Mouse (Mus musculus): ENCODE results near the gene Slc25a41. TPM values are rescaled to one million over a fixed set of nuclear protein-coding genes. Genes with fewer than 3 reads are reported as not detected.

Slc25a41 gene
- polyA plus RNA-seq (2011; ENCODE audit: insufficient read depth, insufficient read length, low replicate concordance, missing spikeins) = not detected in 2 replicates

- TF ChIP-seq CTCF (IDR thresholded peaks at IDR 0.05; ENCODE audit: control insufficient read depth, insufficient read depth, low read length) (no peak), POLR2A (IDR thresholded peaks at IDR 0.05; ENCODE audit: borderline replicate concordance, control insufficient read depth, low read depth, low read length) (no peak)
- H3K27ac ChIP-seq (ENCODE audit: control insufficient read depth, insufficient read depth, low read depth, low read length, poor library complexity) = no peak within 1 kb of the TSS
- 80% methylated on average over 8 of the region's 8 CpGs for WGBS
- no peak within 1 kb of the TSS for H3K4me3 ChIP-seq (replicated peaks; ENCODE audit: control insufficient read depth, low read depth, low read length)
- H3K4me1 ChIP-seq (ENCODE audit: control insufficient read depth, insufficient read depth, low read length) = no peaks in the 10 kb centered on the region; the same call in 1 of the 2 replicates
Measured at GRCm38 (mm10) chr17:57041554-57041953, at the start of gene Slc25a41. Gene Slc25a41 (minus strand): TSS chr17:57041654.

GRCm38 (mm10) chr17:57087049-57087832, 45.8 kb upstream of the Slc25a41 start, which contains the start of gene Tubb4a:
Gene Tubb4a (minus strand): TSS chr17:57087782.
- Histone ChIP-seq H3K27ac (ENCODE audit: control insufficient read depth, insufficient read depth, low read depth, low read length, poor library complexity) (no peak within 1 kb of the TSS), H3K4me1 (ENCODE audit: control insufficient read depth, insufficient read depth, low read length) (no peaks in the 10 kb centered on the region; the same call in 1 of the 2 replicates), H3K4me3 (replicated peaks; ENCODE audit: control insufficient read depth, low read depth, low read length) (no peak within 1 kb of the TSS)
- WGBS = 33% methylated on average over 31 of the region's 31 CpGs
- TF ChIP-seq POLR2A (IDR thresholded peaks at IDR 0.05; ENCODE audit: borderline replicate concordance, control insufficient read depth, low read depth, low read length) (no peak), CTCF (IDR thresholded peaks at IDR 0.05; ENCODE audit: control insufficient read depth, insufficient read depth, low read length) (no peak)

- H3K4me1 ChIP-seq (ENCODE audit: control insufficient read depth, insufficient read depth, low read length) = peaks cover 2% of the 10 kb centered on the region
- H3K27ac ChIP-seq (ENCODE audit: control insufficient read depth, insufficient read depth, low read depth, low read length, poor library complexity) = no peak overlapping the region; the same call in 1 of the 2 replicates
- 85% methylated on average over 11 of the region's 11 CpGs for WGBS
- no peak for TF ChIP-seq CTCF (IDR thresholded peaks at IDR 0.05; ENCODE audit: control insufficient read depth, insufficient read depth, low read length)
- no peak for TF ChIP-seq POLR2A (IDR thresholded peaks at IDR 0.05; ENCODE audit: borderline replicate concordance, control insufficient read depth, low read depth, low read length)
- no peak overlapping the region for H3K4me3 ChIP-seq (replicated peaks; ENCODE audit: control insufficient read depth, low read depth, low read length)
Measured at GRCm38 (mm10) chr17:57085970-57086757, 44.7 kb upstream of the Slc25a41 start.

- H3K4me1 ChIP-seq (ENCODE audit: control insufficient read depth, insufficient read depth, low read length) = peaks cover 3% of the 10 kb centered on the region; the same call in 1 of the 2 replicates
- WGBS = 82% methylated on average over 5 of the region's 5 CpGs
Measured at GRCm38 (mm10) chr17:57082481-57082880, 41.0 kb upstream of the Slc25a41 start.

GRCm38 (mm10) chr17:57081234-57081842, 39.9 kb upstream of the Slc25a41 start:
- Histone ChIP-seq H3K27ac (ENCODE audit: control insufficient read depth, insufficient read depth, low read depth, low read length, poor library complexity) (no peak overlapping the region), H3K4me1 (ENCODE audit: control insufficient read depth, insufficient read depth, low read length) (peaks cover 3% of the 10 kb centered on the region; the same call in 1 of the 2 replicates), H3K4me3 (replicated peaks; ENCODE audit: control insufficient read depth, low read depth, low read length) (no peak overlapping the region)
- WGBS = 92% methylated on average over 31 of the region's 31 CpGs
- no peak for TF ChIP-seq POLR2A (IDR thresholded peaks at IDR 0.05; ENCODE audit: borderline replicate concordance, control insufficient read depth, low read depth, low read length)
- no peak for TF ChIP-seq CTCF (IDR thresholded peaks at IDR 0.05; ENCODE audit: control insufficient read depth, insufficient read depth, low read length)

More at GRCm38 (mm10) chr17:57082481-57082880, 41.0 kb upstream of the Slc25a41 start:
- Histone ChIP-seq H3K4me3 (replicated peaks; ENCODE audit: control insufficient read depth, low read depth, low read length) (no peak overlapping the region), H3K27ac (ENCODE audit: control insufficient read depth, insufficient read depth, low read depth, low read length, poor library complexity) (no peak overlapping the region)
- no peak for TF ChIP-seq POLR2A (IDR thresholded peaks at IDR 0.05; ENCODE audit: borderline replicate concordance, control insufficient read depth, low read depth, low read length)
- TF ChIP-seq CTCF (IDR thresholded peaks at IDR 0.05; ENCODE audit: control insufficient read depth, insufficient read depth, low read length) = no peak

- no peak overlapping the region for H3K4me3 ChIP-seq (replicated peaks; ENCODE audit: control insufficient read depth, low read depth, low read length)
- H3K4me1 ChIP-seq (ENCODE audit: control insufficient read depth, insufficient read depth, low read length) = peaks cover 3% of the 10 kb centered on the region; the same call in 1 of the 2 replicates
- no peak for TF ChIP-seq POLR2A (IDR thresholded peaks at IDR 0.05; ENCODE audit: borderline replicate concordance, control insufficient read depth, low read depth, low read length)
- no peak for TF ChIP-seq CTCF (IDR thresholded peaks at IDR 0.05; ENCODE audit: control insufficient read depth, insufficient read depth, low read length)
- no peak overlapping the region for H3K27ac ChIP-seq (ENCODE audit: control insufficient read depth, insufficient read depth, low read depth, low read length, poor library complexity)
- WGBS = 64% methylated on average over 3 of the region's 3 CpGs
Measured at GRCm38 (mm10) chr17:57079919-57080318, 38.5 kb upstream of the Slc25a41 start.

GRCm38 (mm10) chr17:57078336-57078735, 36.9 kb upstream of the Slc25a41 start, which contains the start of gene Dennd1c:
Gene Dennd1c (minus strand): TSS chr17:57078514.
- peak within 1 kb of the TSS; percentile 70 for H3K4me3 ChIP-seq (replicated peaks; ENCODE audit: control insufficient read depth, low read depth, low read length)
- 2% methylated on average over 6 of the region's 6 CpGs for WGBS
- peak within 1 kb of the TSS; percentile 82 for H3K27ac ChIP-seq (ENCODE audit: control insufficient read depth, insufficient read depth, low read depth, low read length, poor library complexity)
- H3K4me1 ChIP-seq (ENCODE audit: control insufficient read depth, insufficient read depth, low read length) = peaks cover 3% of the 10 kb centered on the region; the same call in 1 of the 2 replicates
- TF ChIP-seq POLR2A (IDR thresholded peaks at IDR 0.05; ENCODE audit: borderline replicate concordance, control insufficient read depth, low read depth, low read length) (peak; percentile 84; the same call in 1 of the 2 replicates), CTCF (IDR thresholded peaks at IDR 0.05; ENCODE audit: control insufficient read depth, insufficient read depth, low read length) (no peak)
